Mouse (Mus musculus) neural tube, embryonic 11.5 days (tissue): ENCODE measurements around the gene Ly6g6c. TPM values are rescaled to one million over a fixed set of nuclear protein-coding genes. Genes with fewer than 3 reads are reported as not detected.

ENCODE experiments used
- ATAC-seq: fragments of 200-750 bp; cut with Nextera tagmentation; 2 replicates; pipeline ENCODE4 v1.8.0; 2017; ENCODE audit warnings: moderate number of reproducible peaks, mild to moderate bottlenecking, moderate TSS enrichment, moderate library complexity; ENCODE audit not compliant: insufficient read depth, low FRiP score, low TSS enrichment
- DNase-seq: peaks from one replicate; pipeline ENCODE4 v3.0.0-alpha.2; 2015; ENCODE audit warnings: low spot score
- H3K27ac ChIP-seq: fragments of 300-500 bp; sonication (generic); 2 replicates; pipeline ENCODE4 v1.5.1; 2014; ENCODE audit warnings: low read depth, mild to moderate bottlenecking, low read length
- H3K27me3 ChIP-seq: fragments of 300-500 bp; sonication (generic); 2 replicates; pipeline ENCODE4 v1.6.1; 2014; ENCODE audit warnings: mild to moderate bottlenecking, low read length, mixed read lengths; ENCODE audit not compliant: control insufficient read depth, insufficient read depth
- H3K36me3 ChIP-seq: fragments of 300-500 bp; sonication (generic); 2 replicates; pipeline ENCODE4 v1.6.1; 2014; ENCODE audit warnings: mild to moderate bottlenecking, low read length, moderate library complexity, mixed read lengths; ENCODE audit not compliant: control insufficient read depth, insufficient read depth
- H3K4me1 ChIP-seq: fragments of 300-500 bp; sonication (generic); 2 replicates; pipeline ENCODE4 v1.6.1; 2014; ENCODE audit warnings: low read length, mixed read lengths; ENCODE audit not compliant: control insufficient read depth, insufficient read depth
- H3K4me2 ChIP-seq: fragments of 300-500 bp; sonication (generic); 2 replicates; pipeline ENCODE4 v1.6.1; 2014; ENCODE audit warnings: low read depth, mild to moderate bottlenecking, moderate library complexity
- H3K4me3 ChIP-seq: fragments of 300-500 bp; sonication (generic); 2 replicates; pipeline ENCODE4 v1.5.1; 2014; ENCODE audit warnings: low read depth, low read length
- H3K9ac ChIP-seq: fragments of 300-500 bp; sonication (generic); 2 replicates; pipeline ENCODE4 v1.6.1; 2014; ENCODE audit warnings: mild to moderate bottlenecking, low read length
- H3K9me3 ChIP-seq: fragments of 300-500 bp; sonication (generic); 2 replicates; pipeline ENCODE4 v1.6.1; 2016; ENCODE audit warnings: low read length; ENCODE audit not compliant: control insufficient read depth
- WGBS: fragments of 180-500 bp; shearing (Covaris S2); extraction: QIAGEN DNeasy Blood & Tissue Kit; methylation state at CpG from one replicate; pipeline ENCODE4 v1.1.7; 2014; 5-methylcytosine and 5-hydroxymethylcytosine counted together
- polyA plus RNA-seq: library from polyadenylated mRNA; unstranded; fragments of >200 nt; fragmentation: Nextera tagmentation; extraction: Ambion mirVana; gene quantifications from 2 replicates; pipeline ENCODE4 v1.2.1, GENCODE M21; 2014

Ly6g6c gene
- polyA plus RNA-seq, 1 experiment from 2014 or later = not detected

DNA sequence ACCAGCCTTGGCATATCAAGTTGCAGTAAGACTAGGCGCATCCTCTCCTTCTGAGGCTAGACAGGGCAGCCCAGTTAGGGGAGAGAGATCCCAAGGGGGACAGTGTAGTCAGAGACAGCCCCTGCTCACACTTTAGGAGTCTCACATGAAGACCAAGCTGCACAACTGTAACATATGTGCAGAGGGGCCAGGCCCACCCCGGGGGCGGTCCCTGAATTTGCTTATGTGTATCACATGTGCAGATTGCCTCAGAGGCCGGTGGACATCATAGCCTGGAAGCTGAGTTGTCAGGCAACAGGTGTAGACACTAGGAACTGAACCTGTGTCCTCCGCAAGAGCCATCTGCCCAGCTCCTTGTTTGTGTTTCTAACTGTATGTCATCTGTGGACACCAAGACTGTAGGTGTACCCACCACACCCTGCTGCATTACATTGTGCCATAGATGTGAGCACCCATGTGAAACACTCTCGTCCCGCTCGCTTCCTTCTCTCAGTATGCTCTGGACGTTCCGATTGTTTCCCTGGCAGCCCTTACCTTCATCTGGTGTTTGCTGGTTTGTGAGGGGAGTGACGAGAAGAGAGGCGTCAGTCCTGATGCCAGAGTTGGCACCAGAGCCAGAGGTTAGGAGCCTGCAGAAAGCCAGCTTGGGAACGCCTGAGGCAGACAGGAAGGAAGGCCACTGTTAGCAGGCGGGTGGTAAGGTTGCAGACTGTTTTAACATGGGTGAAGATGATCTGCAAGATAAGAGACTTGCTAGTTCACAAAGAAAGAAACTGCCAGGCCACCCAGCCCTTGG is 27.4 kb downstream of the Ly6g6c start:
- H3K4me3 ChIP-seq = no peak overlapping the region
- WGBS = 91% methylated on average over 14 of the region's 14 CpGs
- peaks cover 11% of the 10 kb centered on the region for H3K36me3 ChIP-seq
- no peak overlapping the region for H3K27ac ChIP-seq
- no peaks in the 10 kb centered on the region for H3K27me3 ChIP-seq
- no peak overlapping the region for H3K9ac ChIP-seq
- H3K4me2 ChIP-seq = no peak overlapping the region
- no peak for DNase-seq
- H3K9me3 ChIP-seq = no peaks in the 10 kb centered on the region
- H3K4me1 ChIP-seq = peaks cover 6% of the 10 kb centered on the region; the same call in 1 of the 2 replicates
- ATAC-seq = no peak

DNA sequence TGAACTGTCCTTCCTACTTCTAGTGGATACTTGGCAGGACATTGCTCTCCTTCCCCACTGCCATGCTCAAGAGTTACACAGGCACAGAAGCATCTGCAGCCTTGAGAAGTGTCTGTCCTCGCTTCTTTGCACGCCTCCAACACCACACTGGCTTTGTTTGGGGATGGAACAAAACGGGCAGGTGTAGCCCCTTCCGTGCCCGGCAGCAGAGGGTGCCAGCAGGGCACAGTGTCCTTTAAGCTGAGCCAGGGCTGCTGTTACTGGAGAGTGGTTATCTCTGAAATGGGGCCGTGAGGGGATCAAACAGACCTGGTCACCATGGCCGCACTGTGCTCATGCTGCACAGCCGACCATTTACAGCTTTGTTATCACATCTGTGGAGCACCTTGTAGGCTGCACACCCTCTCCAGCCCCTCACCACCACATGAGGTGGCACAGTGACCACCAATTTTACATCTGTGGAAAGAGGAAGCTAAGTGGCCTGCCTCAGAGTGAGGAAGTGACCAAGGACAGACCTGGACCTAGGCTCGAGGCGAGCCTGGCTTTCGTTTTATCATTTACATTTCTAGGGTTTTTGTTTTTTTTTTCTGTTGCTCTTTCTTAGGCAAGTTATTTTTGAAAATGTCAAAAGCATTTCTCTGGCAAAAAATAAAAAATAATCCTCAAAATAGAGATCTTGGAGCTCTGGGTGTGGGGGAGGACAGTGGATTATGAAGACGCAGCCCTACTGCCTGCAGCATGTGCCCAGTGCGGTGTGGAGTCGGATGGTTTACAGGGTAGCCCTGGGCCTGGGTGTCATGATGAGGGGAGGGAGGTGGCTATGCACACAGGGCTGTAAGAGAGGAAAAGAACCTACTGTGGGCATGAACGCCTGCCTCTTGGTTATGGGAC is 29.5 kb downstream of the Ly6g6c start:
- Histone ChIP-seq H3K27me3 (no peaks in the 10 kb centered on the region), H3K36me3 (peaks cover 13% of the 10 kb centered on the region), H3K4me2 (no peak overlapping the region), H3K9ac (no peak overlapping the region), H3K4me3 (no peak overlapping the region), H3K27ac (no peak overlapping the region), H3K9me3 (no peaks in the 10 kb centered on the region), H3K4me1 (peaks cover 6% of the 10 kb centered on the region; the same call in 1 of the 2 replicates)
- WGBS = 92% methylated on average over 15 of the region's 15 CpGs
- DNase-seq (no peak), ATAC-seq (no peak)

DNA sequence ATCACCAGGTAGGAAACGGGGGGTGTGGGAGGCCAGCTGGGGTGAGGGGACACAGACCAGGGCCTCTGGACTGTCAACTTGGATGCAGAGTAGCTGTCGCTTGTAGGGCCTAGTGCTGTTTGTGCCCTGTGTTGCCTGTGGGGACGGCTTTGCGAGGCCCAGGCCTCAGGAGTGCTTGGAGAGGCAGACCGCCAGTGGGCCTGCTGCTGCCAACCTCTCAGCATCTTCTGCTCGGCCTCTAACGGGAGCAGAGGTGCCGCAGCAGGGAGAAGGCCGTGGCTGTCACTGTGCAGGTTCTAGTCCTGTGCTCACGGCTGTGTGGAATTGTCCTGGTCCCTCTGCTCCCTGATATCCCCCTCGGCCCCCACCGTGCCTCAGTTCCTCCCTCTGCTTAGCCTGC is 31.4 kb downstream of the Ly6g6c start:
- Histone ChIP-seq H3K27ac (no peak overlapping the region), H3K4me1 (no peaks in the 10 kb centered on the region), H3K9ac (no peak overlapping the region; the same call in 1 of the 2 replicates), H3K36me3 (peaks cover 16% of the 10 kb centered on the region), H3K27me3 (no peaks in the 10 kb centered on the region), H3K4me2 (no peak overlapping the region), H3K4me3 (no peak overlapping the region), H3K9me3 (no peaks in the 10 kb centered on the region)
- ATAC-seq (no peak), DNase-seq (no peak)
- 86% methylated on average over 12 of the region's 12 CpGs for WGBS

DNA sequence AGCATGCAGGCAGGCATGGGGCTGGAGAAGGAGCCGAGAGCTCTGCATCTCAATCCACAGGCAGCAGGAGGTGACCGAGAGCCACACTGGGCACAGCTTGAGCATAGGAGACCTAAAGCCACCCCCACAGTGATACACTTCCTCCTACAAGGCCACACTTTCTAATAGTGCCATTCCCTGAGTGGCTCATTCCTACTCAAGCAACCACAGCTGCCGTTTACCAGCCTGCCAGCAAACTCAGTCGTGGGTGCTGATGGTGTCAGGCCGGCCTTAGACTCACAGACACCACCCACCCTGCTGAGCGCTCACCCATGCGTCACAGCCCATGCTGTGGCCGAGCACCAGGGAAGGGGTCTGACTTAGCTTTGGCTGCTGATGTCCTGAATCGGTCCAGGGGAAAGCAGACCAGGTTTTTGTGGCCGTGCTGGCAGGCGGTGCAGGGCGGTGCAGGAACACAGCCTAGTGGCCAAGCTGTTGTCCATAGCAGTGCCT is 32.0 kb downstream of the Ly6g6c start:
- H3K4me2 ChIP-seq = no peak overlapping the region
- H3K9ac ChIP-seq = no peak overlapping the region; the same call in 1 of the 2 replicates
- H3K27me3 ChIP-seq = no peaks in the 10 kb centered on the region
- WGBS = 88% methylated on average over 12 of the region's 12 CpGs
- no peaks in the 10 kb centered on the region for H3K9me3 ChIP-seq
- peaks cover 20% of the 10 kb centered on the region for H3K36me3 ChIP-seq
- no peak overlapping the region for H3K4me3 ChIP-seq
- H3K4me1 ChIP-seq = no peaks in the 10 kb centered on the region
- DNase-seq (no peak), ATAC-seq (no peak)
- H3K27ac ChIP-seq = no peak overlapping the region

DNA sequence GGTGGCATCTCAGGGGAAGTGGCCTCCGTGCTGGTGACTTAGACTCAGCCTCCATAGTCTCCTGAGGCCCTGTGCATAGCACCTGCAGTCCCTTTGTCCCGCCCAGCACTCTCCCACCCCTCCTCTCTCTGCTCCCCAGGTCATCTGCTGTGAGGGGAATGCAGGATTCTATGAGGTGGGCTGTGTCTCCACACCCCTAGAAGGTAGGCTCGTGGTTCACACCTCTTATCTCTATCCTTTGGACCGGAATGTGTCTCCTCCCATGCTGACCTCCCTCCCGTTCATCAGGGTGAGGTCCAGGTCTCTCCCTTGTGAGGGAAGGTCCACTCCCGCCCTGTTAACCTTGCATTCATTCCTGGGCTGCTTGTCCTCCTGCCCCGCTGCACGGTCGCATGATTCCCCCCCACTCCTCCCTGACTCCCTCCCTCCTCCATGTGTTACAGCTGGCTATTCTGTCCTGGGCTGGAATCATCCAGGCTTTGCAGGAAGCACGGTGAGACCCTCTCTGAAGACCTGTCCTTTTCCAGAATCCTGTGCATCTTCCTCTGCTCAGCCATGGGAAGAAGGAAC is 35.1 kb downstream of the Ly6g6c start:
- Histone ChIP-seq H3K36me3 (peaks cover 20% of the 10 kb centered on the region), H3K27ac (no peak overlapping the region), H3K4me2 (no peak overlapping the region), H3K27me3 (no peaks in the 10 kb centered on the region), H3K4me3 (no peak overlapping the region), H3K4me1 (no peaks in the 10 kb centered on the region), H3K9me3 (no peaks in the 10 kb centered on the region), H3K9ac (no peak overlapping the region)
- ATAC-seq = no peak
- DNase-seq = no peak
- 77% methylated on average over 10 of the region's 10 CpGs for WGBS

DNA sequence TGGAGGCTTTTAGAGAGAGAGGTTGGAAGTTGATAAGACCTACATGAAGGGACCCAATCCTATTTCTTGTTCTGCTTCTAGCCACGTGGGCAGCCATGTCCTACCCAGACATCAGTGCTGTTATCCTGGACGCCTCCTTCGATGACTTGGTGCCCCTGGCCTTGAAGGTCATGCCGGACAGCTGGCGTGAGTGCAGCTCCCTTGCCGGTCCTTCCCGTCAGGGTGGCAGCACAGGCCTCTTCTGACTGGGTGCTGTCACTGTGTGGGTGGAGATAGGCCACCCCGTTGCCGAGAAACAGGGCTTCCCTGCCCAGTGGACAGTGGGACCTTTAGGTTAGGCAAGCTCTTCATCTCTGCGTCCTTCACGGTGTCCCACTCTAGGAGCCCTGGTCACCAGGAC is 36.0 kb downstream of the Ly6g6c start:
- no peak overlapping the region for H3K9ac ChIP-seq
- no peak for ATAC-seq
- WGBS = 94% methylated on average over 11 of the region's 11 CpGs

DNA sequence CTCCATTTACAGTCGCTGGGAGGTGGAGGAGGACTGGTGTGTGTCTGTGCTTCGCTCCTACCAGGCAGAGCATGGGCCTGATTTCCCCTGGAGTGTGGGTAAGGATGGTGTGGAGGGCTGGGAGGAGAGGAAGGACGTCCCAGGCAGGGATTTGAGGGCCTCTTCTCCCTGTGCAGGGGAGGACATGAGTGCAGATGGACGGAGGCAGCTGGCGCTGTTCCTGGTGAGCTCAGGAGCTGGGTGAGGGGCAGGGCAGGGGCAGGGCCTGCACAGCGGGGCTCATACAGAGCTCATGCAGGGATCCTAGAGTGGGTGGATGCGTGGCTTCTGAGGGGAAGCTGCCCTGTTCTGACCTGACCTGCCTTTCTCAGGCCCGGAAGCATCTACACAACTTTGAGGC is 37.1 kb downstream of the Ly6g6c start:
- H3K4me1 ChIP-seq = no peaks in the 10 kb centered on the region
- H3K36me3 ChIP-seq = peaks cover 15% of the 10 kb centered on the region
- no peak overlapping the region for H3K9ac ChIP-seq
- no peak overlapping the region for H3K4me2 ChIP-seq
- ATAC-seq = no peak
- no peak overlapping the region for H3K27ac ChIP-seq
- H3K27me3 ChIP-seq = no peaks in the 10 kb centered on the region
- H3K9me3 ChIP-seq = no peaks in the 10 kb centered on the region
- no peak overlapping the region for H3K4me3 ChIP-seq
- WGBS = 82% methylated on average over 8 of the region's 8 CpGs
- DNase-seq = no peak

More for the DNA sequence above, 36.0 kb downstream of the Ly6g6c start:
- Histone ChIP-seq H3K27me3 (no peaks in the 10 kb centered on the region), H3K4me1 (no peaks in the 10 kb centered on the region), H3K27ac (no peak overlapping the region), H3K4me3 (no peak overlapping the region), H3K9me3 (no peaks in the 10 kb centered on the region), H3K4me2 (no peak overlapping the region), H3K36me3 (peaks cover 20% of the 10 kb centered on the region)
- DNase-seq = no peak

DNA sequence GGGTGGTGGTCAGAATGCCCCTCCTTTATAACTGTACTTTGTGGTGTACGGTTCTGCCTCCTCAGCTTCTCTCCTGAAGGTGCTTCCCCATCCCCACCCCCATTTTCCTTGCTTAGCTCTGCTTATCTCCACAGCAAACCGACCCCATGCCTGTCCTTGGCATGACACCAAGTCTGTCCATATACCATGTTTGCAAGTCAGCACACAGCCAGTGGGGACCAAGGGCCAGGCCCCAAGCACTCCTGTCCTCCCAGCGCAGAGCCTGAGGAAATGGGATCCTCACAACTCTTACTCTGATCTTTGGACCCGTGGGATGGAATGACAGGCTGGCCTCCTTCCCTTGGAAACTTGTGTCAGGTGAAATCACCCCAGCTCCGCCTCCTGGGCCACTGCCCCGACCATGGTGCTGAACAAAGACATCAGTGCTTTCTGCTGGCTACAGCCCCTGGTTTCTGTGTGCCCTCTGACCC is 38.1 kb downstream of the Ly6g6c start:
- Histone ChIP-seq H3K36me3 (peaks cover 15% of the 10 kb centered on the region), H3K9ac (0 out of 2 replicates have a peak overlapping the region, but pooled peaks have one; percentile 4), H3K9me3 (no peaks in the 10 kb centered on the region), H3K4me1 (no peaks in the 10 kb centered on the region), H3K27me3 (no peaks in the 10 kb centered on the region), H3K4me3 (no peak overlapping the region), H3K27ac (no peak overlapping the region), H3K4me2 (no peak overlapping the region)
- 71% methylated on average over 6 of the region's 6 CpGs for WGBS
- DNase-seq = no peak
- no peak for ATAC-seq
